Mouse (Mus musculus): ENCODE data around the gene Klrb1b. TPM values are rescaled to one million over a fixed set of nuclear protein-coding genes. Genes with fewer than 3 reads are reported as not detected.

Klrb1b gene
- polyA plus RNA-seq (2015; fragmentation: Nextera tagmentation; extraction: Ambion mirVana) = 0.23 and 0.46 TPM in 2 replicates

GRCm38 (mm10) chr6:128826132-128826531, at the start of gene Klrb1b, which contains the start of gene Gm44511:
Gene Klrb1b, minus strand, starts transcription at chr6:128826331.
Gene Gm44511, minus strand, starts transcription at chr6:128826315.
- 55% methylated on average over 6 of the region's 6 CpGs for WGBS (ENCODE audit: insufficient replicate concordance)
- Histone ChIP-seq H3K27me3 (ENCODE audit: control insufficient read depth, insufficient read depth, low read depth, low read length) (no peaks in the 10 kb centered on the region), H3K4me2 (ENCODE audit: low read depth, low read length) (no peak within 1 kb of the TSS), H3K9ac (ENCODE audit: low read depth, low read length) (no peak within 1 kb of the TSS), H3K4me1 (ENCODE audit: control insufficient read depth, low read depth, low read length) (no peaks in the 10 kb centered on the region; the same call in 1 of the 2 replicates), H3K27ac (ENCODE audit: low read length) (no peak within 1 kb of the TSS), H3K4me3 (ENCODE audit: low read depth, low read length) (no peak within 1 kb of the TSS), H3K9me3 (replicated peaks; ENCODE audit: control insufficient read depth, low read length) (no peaks in the 10 kb centered on the region), H3K36me3 (ENCODE audit: control insufficient read depth, insufficient read depth) (no peaks in the 10 kb centered on the region)
- ATAC-seq (ENCODE audit: low read depth) = peak; percentile 50; the same call in 1 of the 2 replicates

GRCm38 (mm10) chr6:128871910-128872610, 45.9 kb upstream of the Klrb1b start:
- no peaks in the 10 kb centered on the region for H3K9me3 ChIP-seq (replicated peaks; ENCODE audit: control insufficient read depth, low read length)
- no peak overlapping the region for H3K4me2 ChIP-seq (ENCODE audit: low read depth, low read length)
- ATAC-seq (ENCODE audit: low read depth) = no peak
- H3K27me3 ChIP-seq (ENCODE audit: control insufficient read depth, insufficient read depth, low read depth, low read length) = no peaks in the 10 kb centered on the region
- H3K4me1 ChIP-seq (ENCODE audit: control insufficient read depth, low read depth, low read length) = no peaks in the 10 kb centered on the region
- H3K36me3 ChIP-seq (ENCODE audit: control insufficient read depth, insufficient read depth) = no peaks in the 10 kb centered on the region
- no peak overlapping the region for H3K9ac ChIP-seq (ENCODE audit: low read depth, low read length)
- no peak overlapping the region for H3K4me3 ChIP-seq (ENCODE audit: low read depth, low read length)
- 59% methylated on average over 1 of the region's 1 CpGs for WGBS (ENCODE audit: insufficient replicate concordance)
- H3K27ac ChIP-seq (ENCODE audit: low read length) = no peak overlapping the region

GRCm38 (mm10) chr6:128868861-128869260, 42.7 kb upstream of the Klrb1b start:
- no peak overlapping the region for H3K4me2 ChIP-seq (ENCODE audit: low read depth, low read length)
- no peaks in the 10 kb centered on the region for H3K27me3 ChIP-seq (ENCODE audit: control insufficient read depth, insufficient read depth, low read depth, low read length)
- no peak overlapping the region for H3K4me3 ChIP-seq (ENCODE audit: low read depth, low read length)
- no peaks in the 10 kb centered on the region for H3K4me1 ChIP-seq (ENCODE audit: control insufficient read depth, low read depth, low read length)
- no peaks in the 10 kb centered on the region for H3K9me3 ChIP-seq (replicated peaks; ENCODE audit: control insufficient read depth, low read length)
- no peak for ATAC-seq (ENCODE audit: low read depth)
- H3K9ac ChIP-seq (ENCODE audit: low read depth, low read length) = no peak overlapping the region
- no peaks in the 10 kb centered on the region for H3K36me3 ChIP-seq (ENCODE audit: control insufficient read depth, insufficient read depth)
- whole genome bisulfite sequencing (ENCODE audit: insufficient replicate concordance) = 50% methylated on average over 3 of the region's 3 CpGs
- no peak overlapping the region for H3K27ac ChIP-seq (ENCODE audit: low read length)

- H3K27ac ChIP-seq (ENCODE audit: low read length) = no peak overlapping the region
- H3K9ac ChIP-seq (ENCODE audit: low read depth, low read length) = no peak overlapping the region
- H3K4me2 ChIP-seq (ENCODE audit: low read depth, low read length) = no peak overlapping the region
- 59% methylated on average over 2 of the region's 2 CpGs for WGBS (ENCODE audit: insufficient replicate concordance)
- H3K36me3 ChIP-seq (ENCODE audit: control insufficient read depth, insufficient read depth) = no peaks in the 10 kb centered on the region
- H3K9me3 ChIP-seq (replicated peaks; ENCODE audit: control insufficient read depth, low read length) = no peaks in the 10 kb centered on the region
- no peaks in the 10 kb centered on the region; the same call in 1 of the 2 replicates for H3K4me1 ChIP-seq (ENCODE audit: control insufficient read depth, low read depth, low read length)
- no peak for ATAC-seq (ENCODE audit: low read depth)
- no peaks in the 10 kb centered on the region for H3K27me3 ChIP-seq (ENCODE audit: control insufficient read depth, insufficient read depth, low read depth, low read length)
- no peak overlapping the region for H3K4me3 ChIP-seq (ENCODE audit: low read depth, low read length)
Observed at GRCm38 (mm10) chr6:128857976-128858375, 31.8 kb upstream of the Klrb1b start.

- peak; percentile 67; the same call in 1 of the 2 replicates for ATAC-seq (ENCODE audit: low read depth)
- 68% methylated on average over 5 of the region's 5 CpGs for WGBS (ENCODE audit: insufficient replicate concordance)
Observed at GRCm38 (mm10) chr6:128856250-128856649, 30.1 kb upstream of the Klrb1b start.

GRCm38 (mm10) chr6:128855477-128855876, 29.3 kb upstream of the Klrb1b start:
- ATAC-seq (ENCODE audit: low read depth) = no peak
- H3K9me3 ChIP-seq (replicated peaks; ENCODE audit: control insufficient read depth, low read length) = no peaks in the 10 kb centered on the region
- no peak overlapping the region for H3K9ac ChIP-seq (ENCODE audit: low read depth, low read length)
- no peak overlapping the region for H3K4me2 ChIP-seq (ENCODE audit: low read depth, low read length)
- no peaks in the 10 kb centered on the region for H3K36me3 ChIP-seq (ENCODE audit: control insufficient read depth, insufficient read depth)
- H3K4me3 ChIP-seq (ENCODE audit: low read depth, low read length) = no peak overlapping the region
- H3K27ac ChIP-seq (ENCODE audit: low read length) = no peak overlapping the region
- H3K4me1 ChIP-seq (ENCODE audit: control insufficient read depth, low read depth, low read length) = no peaks in the 10 kb centered on the region; the same call in 1 of the 2 replicates
- H3K27me3 ChIP-seq (ENCODE audit: control insufficient read depth, insufficient read depth, low read depth, low read length) = no peaks in the 10 kb centered on the region
- WGBS (ENCODE audit: insufficient replicate concordance) = 19% methylated on average over 1 of the region's 1 CpGs

More at GRCm38 (mm10) chr6:128856250-128856649, 30.1 kb upstream of the Klrb1b start:
- Histone ChIP-seq H3K4me1 (ENCODE audit: control insufficient read depth, low read depth, low read length) (no peaks in the 10 kb centered on the region; the same call in 1 of the 2 replicates), H3K27me3 (ENCODE audit: control insufficient read depth, insufficient read depth, low read depth, low read length) (no peaks in the 10 kb centered on the region), H3K4me3 (ENCODE audit: low read depth, low read length) (no peak overlapping the region), H3K36me3 (ENCODE audit: control insufficient read depth, insufficient read depth) (no peaks in the 10 kb centered on the region), H3K9me3 (replicated peaks; ENCODE audit: control insufficient read depth, low read length) (no peaks in the 10 kb centered on the region), H3K27ac (ENCODE audit: low read length) (no peak overlapping the region), H3K9ac (ENCODE audit: low read depth, low read length) (no peak overlapping the region), H3K4me2 (ENCODE audit: low read depth, low read length) (no peak overlapping the region)

GRCm38 (mm10) chr6:128854895-128855294, 28.8 kb upstream of the Klrb1b start:
- Histone ChIP-seq H3K27me3 (ENCODE audit: control insufficient read depth, insufficient read depth, low read depth, low read length) (no peaks in the 10 kb centered on the region), H3K4me3 (ENCODE audit: low read depth, low read length) (no peak overlapping the region), H3K27ac (ENCODE audit: low read length) (no peak overlapping the region), H3K36me3 (ENCODE audit: control insufficient read depth, insufficient read depth) (no peaks in the 10 kb centered on the region), H3K4me1 (ENCODE audit: control insufficient read depth, low read depth, low read length) (no peaks in the 10 kb centered on the region; the same call in 1 of the 2 replicates), H3K9ac (ENCODE audit: low read depth, low read length) (no peak overlapping the region), H3K4me2 (ENCODE audit: low read depth, low read length) (no peak overlapping the region), H3K9me3 (replicated peaks; ENCODE audit: control insufficient read depth, low read length) (no peaks in the 10 kb centered on the region)
- no peak for ATAC-seq (ENCODE audit: low read depth)
- WGBS (ENCODE audit: insufficient replicate concordance) = 75% methylated on average over 3 of the region's 3 CpGs

- H3K9ac ChIP-seq (ENCODE audit: low read depth, low read length) = no peak overlapping the region
- H3K9me3 ChIP-seq (replicated peaks; ENCODE audit: control insufficient read depth, low read length) = no peaks in the 10 kb centered on the region
- H3K4me2 ChIP-seq (ENCODE audit: low read depth, low read length) = no peak overlapping the region
- no peaks in the 10 kb centered on the region; the same call in 1 of the 2 replicates for H3K4me1 ChIP-seq (ENCODE audit: control insufficient read depth, low read depth, low read length)
- H3K27me3 ChIP-seq (ENCODE audit: control insufficient read depth, insufficient read depth, low read depth, low read length) = no peaks in the 10 kb centered on the region
- no peak overlapping the region for H3K27ac ChIP-seq (ENCODE audit: low read length)
- H3K36me3 ChIP-seq (ENCODE audit: control insufficient read depth, insufficient read depth) = no peaks in the 10 kb centered on the region
- no peak overlapping the region for H3K4me3 ChIP-seq (ENCODE audit: low read depth, low read length)
- ATAC-seq (ENCODE audit: low read depth) = no peak
- 52% methylated on average over 12 of the region's 12 CpGs for WGBS (ENCODE audit: insufficient replicate concordance)
Observed at GRCm38 (mm10) chr6:128854024-128854820, 28.1 kb upstream of the Klrb1b start.

GRCm38 (mm10) chr6:128852766-128853165, 26.6 kb upstream of the Klrb1b start:
- no peak overlapping the region for H3K4me2 ChIP-seq (ENCODE audit: low read depth, low read length)
- no peak for ATAC-seq (ENCODE audit: low read depth)
- H3K9ac ChIP-seq (ENCODE audit: low read depth, low read length) = no peak overlapping the region
- 42% methylated on average over 3 of the region's 3 CpGs for WGBS (ENCODE audit: insufficient replicate concordance)
- no peaks in the 10 kb centered on the region for H3K36me3 ChIP-seq (ENCODE audit: control insufficient read depth, insufficient read depth)
- H3K9me3 ChIP-seq (replicated peaks; ENCODE audit: control insufficient read depth, low read length) = no peaks in the 10 kb centered on the region
- no peak overlapping the region for H3K4me3 ChIP-seq (ENCODE audit: low read depth, low read length)
- no peaks in the 10 kb centered on the region; the same call in 1 of the 2 replicates for H3K4me1 ChIP-seq (ENCODE audit: control insufficient read depth, low read depth, low read length)
- H3K27me3 ChIP-seq (ENCODE audit: control insufficient read depth, insufficient read depth, low read depth, low read length) = no peaks in the 10 kb centered on the region
- no peak overlapping the region for H3K27ac ChIP-seq (ENCODE audit: low read length)

Data from liver, embryonic 16.5 days (tissue).